Mouse (Mus musculus) adrenal gland, postnatal 25 days (tissue): ENCODE measurements around the gene Trim28. TPM values are rescaled to one million over a fixed set of nuclear protein-coding genes. Genes with fewer than 3 reads are reported as not detected.

Source experiments
- DNase-seq: peaks from one replicate; pipeline ENCODE4 v3.0.0; 2021; ENCODE audit warnings: mixed read lengths
- long read RNA-seq: library from polyadenylated mRNA; stranded (forward); transcript quantifications from one replicate; pipeline ENCODE4 v2.0.0, GENCODE M21; 2021
- total RNA-seq: library from RNA; stranded (reverse); gene quantifications from 2 replicates; pipeline ENCODE4 v1.2.3, GENCODE M21; 2021

The Trim28 gene
- 273 and 297 TPM in 2 replicates for total RNA-seq
- long read RNA-seq, transcript Trim28-201 (17 exons, 3,245 nt) = major isoform, 198 of 253 reads
- long read RNA-seq, partial matches to known transcripts = 26 of 253 reads
- long read RNA-seq, other reads (novel, unspliced or antisense) = 29 of 253 reads

DNA sequence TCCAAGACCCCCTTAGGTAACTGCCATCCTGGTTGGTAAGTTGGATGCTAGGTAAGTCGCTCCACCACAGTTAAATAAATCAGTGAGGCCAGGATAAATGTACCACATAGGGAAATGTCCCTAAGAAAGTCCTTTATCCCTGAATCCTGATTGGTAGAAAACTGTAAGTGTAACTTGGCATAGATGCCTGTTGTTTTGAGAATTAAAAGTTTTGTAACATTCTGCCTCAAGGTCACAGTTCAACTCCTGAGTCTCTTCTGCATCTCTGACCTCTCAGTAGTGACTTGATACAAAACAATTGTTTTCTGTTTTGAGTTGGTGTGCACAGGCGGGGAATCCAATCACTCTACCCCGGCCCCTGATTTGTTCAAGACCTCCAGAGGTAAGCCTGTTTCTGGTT is at the start of gene Trim28:
TSS of gene Trim28 (plus strand) at position 264 of the 400 bp plus-strand sequence.
- DNase-seq = no peak

GRCm38 (mm10) chr7:12949872-12950229 is 49.1 kb upstream of the Trim28 start:
- DNase-seq = no peak

- DNase-seq = no peak
These were observed 44.0 kb upstream of the Trim28 start for GRCm38 (mm10) chr7:12954896-12955295.

- no peak for DNase-seq
These were observed 41.4 kb upstream of the Trim28 start for GRCm38 (mm10) chr7:12957511-12957910.

DNA sequence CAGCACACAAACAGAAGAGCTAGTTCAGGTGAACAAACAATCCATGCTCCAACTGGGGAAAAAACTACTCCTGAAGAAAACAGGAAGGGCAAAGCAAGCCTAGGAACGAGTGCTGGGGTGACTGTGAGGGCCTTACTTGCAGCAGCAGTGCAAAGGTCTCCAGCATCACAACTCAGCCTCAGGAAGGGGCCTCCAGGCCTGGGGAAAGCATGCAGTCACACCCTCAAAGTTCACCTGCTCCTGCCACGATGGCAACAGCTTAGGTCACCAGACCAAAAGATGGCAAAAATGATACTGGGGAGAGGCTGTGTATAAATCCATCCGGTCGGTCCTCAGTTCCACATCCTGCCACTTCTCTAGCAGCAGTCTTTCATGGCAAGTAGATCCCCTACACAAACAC is 40.0 kb upstream of the Trim28 start:
- DNase-seq = no peak

- no peak for DNase-seq
These were observed 39.2 kb upstream of the Trim28 start for GRCm38 (mm10) chr7:12959718-12960117.

DNA sequence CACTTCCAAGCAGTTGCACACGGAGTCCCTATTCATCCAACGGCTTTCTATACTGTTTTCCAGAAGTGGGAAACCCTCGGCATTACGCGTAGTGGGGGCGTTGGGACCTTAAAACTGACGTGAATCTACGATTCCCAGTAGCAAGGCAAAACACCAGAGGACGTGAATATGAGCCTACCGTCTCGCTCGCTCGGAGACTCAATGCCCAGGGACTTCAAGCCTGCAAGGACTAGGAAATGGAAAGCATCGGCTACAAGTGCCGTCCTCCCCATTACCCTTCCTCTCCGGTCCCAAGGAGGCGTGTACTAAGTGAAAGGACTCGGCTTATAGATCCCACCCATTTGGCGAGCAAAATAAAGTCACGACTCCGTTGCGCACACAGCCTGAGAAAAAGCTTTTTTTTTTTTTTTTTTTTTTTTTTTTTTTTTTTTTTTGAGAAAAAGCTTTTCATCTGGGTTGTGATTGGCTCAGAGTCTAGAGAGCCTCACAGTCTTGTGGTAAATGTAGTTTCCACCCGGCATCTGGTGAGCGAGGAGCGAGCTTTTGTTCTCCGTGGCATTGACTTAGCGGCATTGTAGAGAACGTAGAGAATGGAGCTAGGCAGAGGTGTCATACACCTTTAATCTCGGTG is 37.3 kb upstream of the Trim28 start:
- peak; percentile 25 for DNase-seq

GRCm38 (mm10) chr7:12965678-12966091 is 33.2 kb upstream of the Trim28 start, which contains the start of gene Zfp324:
Gene Zfp324 (plus strand): TSS chr7:12965838.
- peak; percentile 89 for DNase-seq

DNA sequence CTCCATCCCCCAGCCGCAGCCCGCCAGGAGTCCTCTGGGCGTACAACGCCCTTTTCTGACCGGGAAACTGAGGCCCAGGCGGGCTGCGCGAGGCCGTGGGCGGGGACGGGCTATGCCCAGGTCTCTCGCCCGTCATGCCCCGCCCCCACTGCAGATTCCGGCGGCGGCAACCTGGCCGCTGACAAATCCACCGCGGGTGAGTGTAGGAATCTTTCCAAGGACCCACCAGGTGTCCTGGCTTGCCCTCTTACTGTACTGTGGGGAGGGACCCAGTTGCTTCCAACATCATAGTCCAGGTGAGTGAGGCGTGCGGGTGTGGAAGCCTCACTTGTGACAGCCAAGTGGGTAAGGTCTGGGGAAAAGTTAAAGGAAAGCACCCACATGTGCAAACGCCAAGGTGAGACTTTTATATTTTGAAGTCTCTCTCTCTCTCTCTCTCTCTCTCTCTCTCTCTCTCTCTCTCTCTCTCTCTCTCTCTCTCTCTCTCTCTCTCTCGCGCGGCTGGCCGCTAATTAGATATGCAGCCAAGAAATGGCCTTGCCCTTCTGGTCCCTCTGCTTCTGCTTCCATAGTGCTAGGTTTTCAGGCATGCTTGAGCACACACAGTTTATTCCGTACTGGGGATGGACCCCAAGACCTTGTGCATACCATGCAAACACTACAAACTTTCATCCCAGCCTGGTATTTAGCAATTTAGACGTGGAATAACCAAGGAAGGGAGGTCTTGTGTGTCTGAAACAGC is 32.6 kb upstream of the Trim28 start:
- peak; percentile 78 for DNase-seq

DNA sequence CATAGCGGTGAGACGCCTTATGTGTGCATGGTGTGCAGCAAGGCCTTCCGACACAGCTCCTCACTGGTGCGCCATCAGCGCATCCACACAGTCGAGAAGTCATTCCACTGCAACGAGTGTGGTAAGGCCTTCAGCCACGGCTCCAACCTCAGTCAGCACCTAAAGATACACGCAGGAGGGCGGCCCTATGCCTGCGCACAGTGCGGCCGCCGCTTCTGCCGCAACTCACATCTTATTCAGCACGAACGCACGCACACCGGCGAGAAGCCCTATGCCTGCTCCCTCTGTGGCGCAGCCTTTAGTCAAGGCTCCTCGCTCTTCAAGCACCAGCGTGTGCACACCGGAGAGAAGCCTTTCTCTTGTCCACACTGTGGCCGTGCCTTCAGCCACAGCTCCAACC is 28.0 kb upstream of the Trim28 start:
- DNase-seq = no peak

DNA sequence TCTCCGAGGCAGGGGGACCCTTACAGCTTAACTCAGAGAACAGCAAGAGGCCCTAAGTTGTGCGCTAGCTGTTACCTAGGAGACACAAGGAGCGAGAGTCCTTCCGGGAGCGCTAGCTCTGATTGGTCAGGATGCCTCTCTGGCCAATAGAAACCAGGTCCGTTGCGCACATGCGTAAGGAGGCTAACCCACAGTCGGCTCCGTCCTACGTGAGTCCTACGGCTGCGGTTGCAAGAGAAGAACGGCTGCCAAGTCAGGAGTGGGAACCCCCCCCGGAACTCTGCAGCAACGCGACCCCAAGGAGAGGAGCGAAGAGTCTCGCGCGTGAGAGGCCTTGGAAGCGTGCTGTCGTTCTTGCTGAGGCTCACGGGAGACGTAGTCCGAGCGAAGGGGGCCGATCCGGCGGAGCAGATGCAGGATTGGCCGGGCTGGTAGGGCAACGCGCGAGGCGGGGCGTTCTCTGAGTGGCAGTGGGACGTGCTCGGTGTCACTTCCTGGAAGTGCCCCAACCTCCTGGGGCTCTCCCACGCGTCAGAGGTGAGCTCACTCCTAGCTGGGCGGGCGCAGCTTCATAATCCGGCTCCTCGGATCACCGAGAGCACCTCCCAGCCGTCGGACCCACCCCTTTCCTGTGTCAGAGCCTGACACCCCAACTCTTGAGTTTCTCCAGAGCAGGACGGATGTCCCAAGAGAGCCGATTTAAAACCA is 21.1 kb upstream of the Trim28 start, which contains the start of gene Zfp446:
TSS of gene Zfp446 (plus strand) at position 167 of the 708 bp plus-strand sequence.
- DNase-seq = peak; percentile 97

DNA sequence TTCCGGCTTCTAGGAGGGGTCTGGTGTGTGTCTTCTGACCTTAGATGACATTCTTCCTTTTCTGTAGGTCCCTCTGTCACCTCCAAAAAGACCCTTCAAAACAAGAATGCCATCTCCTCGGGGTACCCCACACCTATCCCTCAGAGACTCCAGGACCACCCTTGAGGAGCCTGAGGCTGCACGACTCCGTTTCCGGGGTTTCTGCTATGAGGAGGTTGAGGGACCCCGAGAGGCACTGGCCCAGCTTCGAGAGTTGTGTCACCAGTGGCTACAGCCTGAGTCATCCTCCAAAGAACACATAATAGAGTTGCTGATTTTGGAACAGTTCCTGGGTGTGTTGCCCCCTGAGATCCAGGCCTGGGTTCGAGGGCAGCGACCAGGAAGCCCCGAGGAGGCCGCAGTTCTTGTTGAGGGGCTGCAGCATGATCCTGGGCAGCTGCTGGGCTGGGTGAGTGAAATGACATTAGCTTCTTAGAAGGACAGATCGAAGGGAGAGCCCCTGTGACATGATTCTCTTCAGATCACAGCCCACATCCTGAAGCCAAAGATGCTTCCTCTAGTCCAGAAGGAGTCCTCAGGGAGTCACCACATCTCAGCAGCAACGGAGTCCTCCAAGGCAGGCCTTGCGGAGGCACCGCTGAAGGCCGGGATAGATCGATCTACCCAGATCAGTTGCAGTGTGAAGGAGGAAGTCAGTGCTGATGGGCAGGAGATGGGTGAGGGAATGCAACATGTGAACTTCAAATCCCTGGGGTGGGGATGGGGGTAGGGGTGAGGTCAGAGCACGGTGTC is 19.8 kb upstream of the Trim28 start:
- DNase-seq = no peak

GRCm38 (mm10) chr7:12979776-12980175 is 19.1 kb upstream of the Trim28 start:
- no peak for DNase-seq

DNA sequence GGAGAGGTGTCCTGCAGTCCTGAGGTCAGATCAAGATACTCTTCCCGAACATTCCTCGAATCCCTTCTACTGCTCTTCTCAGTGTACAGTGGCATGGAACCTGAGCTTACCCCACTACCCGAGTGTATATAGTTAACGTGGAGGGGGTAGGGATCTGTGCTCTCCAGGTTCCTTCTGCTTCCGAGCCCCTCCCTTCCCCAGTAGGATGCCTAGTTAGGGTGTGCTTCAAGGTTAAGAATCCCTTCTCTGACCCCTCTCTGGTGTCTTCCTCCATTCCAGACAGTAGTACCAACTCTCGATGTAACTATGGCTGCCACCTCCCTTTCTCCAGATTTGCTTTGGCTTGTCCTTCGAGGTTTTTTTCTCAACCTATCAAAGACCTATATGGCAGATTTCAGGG is 18.6 kb upstream of the Trim28 start:
- DNase-seq = no peak

DNA sequence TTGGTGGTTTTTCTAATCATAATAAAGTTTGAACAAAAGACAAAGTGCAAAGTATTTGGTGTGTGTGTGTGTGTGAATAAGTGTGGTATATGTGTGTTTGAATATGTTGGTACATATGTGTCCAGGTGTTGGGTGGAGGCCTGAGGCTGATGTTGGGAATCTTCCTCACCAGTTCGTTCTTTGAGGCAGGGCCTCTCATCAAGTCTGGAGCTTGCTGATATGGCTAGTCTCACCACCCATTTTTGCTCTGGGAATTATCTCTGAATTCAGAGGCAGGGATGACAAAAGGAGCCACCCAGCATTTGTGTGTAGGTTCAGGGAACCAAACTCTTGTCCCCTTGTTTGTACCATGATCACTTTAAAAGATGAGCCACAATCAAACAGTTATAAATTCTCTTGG is 13.2 kb upstream of the Trim28 start:
- no peak for DNase-seq

DNA sequence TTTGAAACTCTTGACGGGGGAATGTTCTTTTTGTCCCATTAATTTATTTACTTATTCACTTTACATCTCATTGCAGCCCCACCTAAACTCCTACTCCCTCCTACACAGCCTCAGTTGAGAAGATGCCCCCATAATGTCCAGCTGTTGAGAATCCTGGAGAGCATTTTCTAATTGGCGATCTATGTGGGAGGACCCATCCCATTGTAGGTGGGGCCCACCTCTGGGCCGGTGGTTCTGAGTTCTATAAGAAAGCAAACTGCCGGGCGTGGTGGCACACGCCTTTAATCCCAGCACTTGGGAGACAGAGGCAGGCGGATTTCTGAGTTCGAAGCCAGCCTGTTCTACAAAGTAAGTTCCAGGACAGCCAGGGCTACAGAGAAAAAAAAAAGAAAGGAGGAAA is 12.0 kb upstream of the Trim28 start:
- DNase-seq = no peak

GRCm38 (mm10) chr7:12987409-12988189 is 11.3 kb upstream of the Trim28 start:
- no peak for DNase-seq

DNA sequence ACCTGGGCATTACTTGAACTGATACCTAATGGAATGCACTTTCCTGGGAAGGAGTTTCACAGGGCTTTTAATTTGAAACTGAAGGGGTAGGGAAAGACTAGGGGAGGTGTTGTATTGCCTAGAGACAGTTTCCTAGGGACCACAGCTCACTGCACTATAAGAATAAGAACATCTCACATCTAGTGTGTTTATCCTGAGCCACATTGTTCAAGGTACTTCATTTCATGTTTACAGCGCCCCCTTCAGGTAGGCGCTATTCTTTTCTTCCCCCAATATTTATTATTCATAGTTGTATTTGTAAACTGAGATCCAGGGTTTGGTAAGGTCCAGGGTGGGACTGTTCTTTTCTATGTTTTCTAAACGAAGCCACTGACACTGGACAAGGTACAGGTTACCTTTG is 6.7 kb upstream of the Trim28 start:
- DNase-seq = no peak

DNA sequence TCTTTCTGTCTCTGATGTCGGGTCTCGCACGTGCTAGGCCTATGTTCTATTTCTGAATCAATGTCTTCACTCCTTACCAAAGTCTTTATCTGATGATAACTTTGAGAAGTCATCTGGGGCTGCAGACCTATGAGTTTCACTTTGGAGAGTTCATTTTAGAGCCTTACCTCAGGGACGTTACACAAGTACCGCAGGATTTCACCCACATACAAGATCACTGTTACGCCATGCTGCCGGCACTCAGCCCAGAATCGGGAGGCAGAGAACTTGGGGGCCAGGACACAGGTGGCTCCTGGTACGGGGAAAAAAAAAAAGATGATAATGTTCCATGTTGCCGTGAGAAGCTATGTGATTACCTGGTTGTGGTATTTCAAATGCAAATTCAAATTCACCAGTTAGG is 5.8 kb upstream of the Trim28 start:
- DNase-seq = no peak

- no peak for DNase-seq
These were observed 3.1 kb upstream of the Trim28 start for GRCm38 (mm10) chr7:12995862-12996261.

- DNase-seq = no peak
These were observed 1.7 kb upstream of the Trim28 start for GRCm38 (mm10) chr7:12997230-12997629.
